ENCODE assay signal across 8 mouse cellular contexts in genomic region chr1:186182498-186183203, GRCm38 (mm10).
DNase-seq lines count a peak whose midpoint lies in the region; ATAC-seq lines count a peak whose summit lies in the region.

No protein-coding gene starts in this region.

- no peak overlapping the region for H3K27ac ChIP-seq in embryonic facial prominence, embryonic 11.5 days (replicated peaks; ENCODE audit: low read depth, low read length)
- H3K27ac ChIP-seq in limb, embryonic 11.5 days (replicated peaks; ENCODE audit: low read depth, low read length) = no peak overlapping the region
- no peak overlapping the region for H3K27ac ChIP-seq in midbrain, embryonic 13.5 days
- no peak overlapping the region for H3K27ac ChIP-seq in stomach, embryonic 16.5 days (ENCODE audit: low read length)

- DNase-seq in adrenal gland, adult 18-20 months (ENCODE audit: low spot score in 2 of 2) = peak; percentile 34 to 35
- peak; percentile 61 for DNase-seq in embryonic facial prominence, embryonic 11.5 days (ENCODE audit: low spot score)
- peak; percentile 53 for DNase-seq in heart, adult 8-10 months (ENCODE audit: low spot score)
- DNase-seq in kidney, adult 8-10 months = peak; percentile 88 to 91
- peak; percentile 75 for DNase-seq in limb, embryonic 11.5 days (ENCODE audit: low spot score)
- DNase-seq in thymus, postnatal 25 days = no peak

- H3K4me2 ChIP-seq in embryonic facial prominence, embryonic 11.5 days (ENCODE audit: low read depth, low read length) = no peak overlapping the region
- H3K4me2 ChIP-seq in limb, embryonic 11.5 days (ENCODE audit: low read depth, severe bottlenecking) = peak overlapping the region; percentile 18; the same call in 1 of the 2 replicates
- H3K4me2 ChIP-seq in midbrain, embryonic 13.5 days (replicated peaks) = peak overlapping the region; percentile 40
- peak overlapping the region; percentile 52 for H3K4me2 ChIP-seq in stomach, embryonic 16.5 days (ENCODE audit: low read depth, low read length)

- no peak overlapping the region for H3K9ac ChIP-seq in embryonic facial prominence, embryonic 11.5 days (replicated peaks; ENCODE audit: low read length)
- no peak overlapping the region for H3K9ac ChIP-seq in limb, embryonic 11.5 days (ENCODE audit: low read length)
- no peak overlapping the region for H3K9ac ChIP-seq in midbrain, embryonic 13.5 days (replicated peaks)
- H3K9ac ChIP-seq in stomach, embryonic 16.5 days (ENCODE audit: low read length) = 0 out of 2 replicates have a peak overlapping the region, but pooled peaks have one; percentile 43

- no peaks in the 10 kb centered on the region for H3K4me1 ChIP-seq in embryonic facial prominence, embryonic 11.5 days (ENCODE audit: control insufficient read depth, insufficient read depth, low read length)
- H3K4me1 ChIP-seq in limb, embryonic 11.5 days (ENCODE audit: control insufficient read depth, insufficient read depth, low read length) = peaks cover 15% of the 10 kb centered on the region
- H3K4me1 ChIP-seq in midbrain, embryonic 13.5 days (replicated peaks) = peaks cover 25% of the 10 kb centered on the region
- no peaks in the 10 kb centered on the region for H3K4me1 ChIP-seq in stomach, embryonic 16.5 days (ENCODE audit: control insufficient read depth, insufficient read depth, low read length)

- no peak for ATAC-seq in embryonic facial prominence, embryonic 11.5 days (replicated peaks; ENCODE audit: insufficient number of reproducible peaks, low FRiP score, low TSS enrichment, low read depth)
- ATAC-seq in limb, embryonic 11.5 days (ENCODE audit: insufficient number of reproducible peaks, low FRiP score, low TSS enrichment, low read depth) = 0 out of 2 replicates have a peak, but pooled peaks have one; percentile 47
- peak; percentile 80 for ATAC-seq in midbrain, embryonic 13.5 days
- ATAC-seq in stomach, embryonic 16.5 days (ENCODE audit: insufficient read depth, low FRiP score) = peak; percentile 74; the same call in 1 of the 2 replicates

- no peaks in the 10 kb centered on the region for H3K27me3 ChIP-seq in embryonic facial prominence, embryonic 11.5 days (ENCODE audit: control insufficient read depth, insufficient read depth, low read length)
- H3K27me3 ChIP-seq in limb, embryonic 11.5 days (ENCODE audit: control insufficient read depth, insufficient read depth, low read length) = no peaks in the 10 kb centered on the region
- no peaks in the 10 kb centered on the region for H3K27me3 ChIP-seq in midbrain, embryonic 13.5 days
- H3K27me3 ChIP-seq in stomach, embryonic 16.5 days (ENCODE audit: control insufficient read depth, insufficient read depth, low read length) = no peaks in the 10 kb centered on the region

- H3K4me3 ChIP-seq in embryonic facial prominence, embryonic 11.5 days (ENCODE audit: low read depth, low read length) = no peak overlapping the region
- no peak overlapping the region for H3K4me3 ChIP-seq in limb, embryonic 11.5 days (ENCODE audit: low read depth, low read length)
- 0 out of 2 replicates have a peak overlapping the region, but pooled peaks have one; percentile 3 for H3K4me3 ChIP-seq in midbrain, embryonic 13.5 days (replicated peaks)
- H3K4me3 ChIP-seq in stomach, embryonic 16.5 days (replicated peaks; ENCODE audit: low read length) = peak overlapping the region; percentile 31

- WGBS in embryonic facial prominence, embryonic 11.5 days = 50% methylated on average over 23 of the region's 23 CpGs
- 28% methylated on average over 23 of the region's 23 CpGs for WGBS in limb, embryonic 11.5 days
- 47% methylated on average over 23 of the region's 23 CpGs for WGBS in midbrain, embryonic 13.5 days
- 14% methylated on average over 23 of the region's 23 CpGs for WGBS in stomach, embryonic 16.5 days

- H3K9me3 ChIP-seq in embryonic facial prominence, embryonic 11.5 days (replicated peaks; ENCODE audit: control insufficient read depth, low read length) = no peaks in the 10 kb centered on the region
- no peaks in the 10 kb centered on the region for H3K9me3 ChIP-seq in limb, embryonic 11.5 days (ENCODE audit: control insufficient read depth, low read length)
- H3K9me3 ChIP-seq in midbrain, embryonic 13.5 days = no peaks in the 10 kb centered on the region
- no peaks in the 10 kb centered on the region for H3K9me3 ChIP-seq in stomach, embryonic 16.5 days (replicated peaks; ENCODE audit: control insufficient read depth, low read length)

- H3K36me3 ChIP-seq in embryonic facial prominence, embryonic 11.5 days (replicated peaks; ENCODE audit: control insufficient read depth, insufficient read depth, low read depth, low read length) = no peaks in the 10 kb centered on the region
- H3K36me3 ChIP-seq in limb, embryonic 11.5 days (ENCODE audit: control insufficient read depth, insufficient read depth, low read length) = no peaks in the 10 kb centered on the region
- H3K36me3 ChIP-seq in midbrain, embryonic 13.5 days = no peaks in the 10 kb centered on the region
- H3K36me3 ChIP-seq in stomach, embryonic 16.5 days (ENCODE audit: control insufficient read depth, insufficient read depth, low read length) = no peaks in the 10 kb centered on the region

Comparison
In these comparisons a context has a peak if more than half of its experiments do, and no peak if none do; other contexts are left out.
1. H3K4me3 ChIP-seq: peak in midbrain, embryonic 13.5 days (single experiment) and stomach, embryonic 16.5 days (single experiment); none in embryonic facial prominence, embryonic 11.5 days (single experiment) and limb, embryonic 11.5 days (single experiment).